Mouse (Mus musculus) bone marrow macrophage, adult 2 months (primary cell): ENCODE measurements around the gene Apba1.

Experiments
- CTCF ChIP-seq: IDR thresholded peaks from 2 replicates; pipeline ENCODE4 v1.5.1; 2012; ENCODE audit warnings: low read depth, mild to moderate bottlenecking, low read length, moderate library complexity
- POLR2A ChIP-seq: IDR thresholded peaks from 2 replicates; pipeline ENCODE4 v1.6.1; 2012; ENCODE audit warnings: mild to moderate bottlenecking, low read depth, low read length, borderline replicate concordance

- TF ChIP-seq CTCF = no peak
- TF ChIP-seq POLR2A = no peak
Observed at GRCm38 (mm10) chr19:23901768-23902167, 143.1 kb downstream of the Apba1 start.
